Mouse (Mus musculus) midbrain, embryonic 11.5 days (tissue): Measurements from ENCODE around the gene Gimap4. TPM values are rescaled to one million over a fixed set of nuclear protein-coding genes. Genes with fewer than 3 reads are reported as not detected.

Experiments used
- ATAC-seq: fragments of 200-750 bp; cut with Nextera tagmentation; 2 replicates; pipeline ENCODE4 v1.8.0; 2017; ENCODE audit warnings: moderate TSS enrichment, moderate library complexity; ENCODE audit not compliant: low FRiP score
- DNase-seq: peaks from one replicate; pipeline ENCODE4 v3.0.0; 2015; ENCODE audit warnings: low spot score; ENCODE audit errors: missing footprints
- H3K27ac ChIP-seq: fragments of 300-500 bp; sonication (generic); 2 replicates; pipeline ENCODE4 v1.5.1; 2014; ENCODE audit warnings: low read depth, low read length
- H3K27me3 ChIP-seq: fragments of 300-500 bp; sonication (generic); 2 replicates; pipeline ENCODE4 v1.6.1; 2014; ENCODE audit warnings: mild to moderate bottlenecking, low read length, moderate library complexity, mixed read lengths; ENCODE audit not compliant: control insufficient read depth, insufficient read depth
- H3K36me3 ChIP-seq: fragments of 300-500 bp; sonication (generic); 2 replicates; pipeline ENCODE4 v1.6.1; 2014; ENCODE audit warnings: mild to moderate bottlenecking, low read length, moderate library complexity, mixed read lengths; ENCODE audit not compliant: control insufficient read depth, insufficient read depth
- H3K4me1 ChIP-seq: fragments of 300-500 bp; sonication (generic); 2 replicates; pipeline ENCODE4 v1.6.1; 2014; ENCODE audit warnings: low read length; ENCODE audit not compliant: control insufficient read depth, insufficient read depth
- H3K4me2 ChIP-seq: fragments of 300-500 bp; sonication (generic); 2 replicates; pipeline ENCODE4 v1.6.1; 2014; ENCODE audit warnings: mild to moderate bottlenecking, moderate library complexity
- H3K4me3 ChIP-seq: fragments of 300-500 bp; sonication (generic); 2 replicates; pipeline ENCODE4 v1.5.1; 2014; ENCODE audit warnings: low read depth, low read length
- H3K9ac ChIP-seq: fragments of 300-500 bp; sonication (generic); 2 replicates; pipeline ENCODE4 v1.6.1; 2014; ENCODE audit warnings: low read length
- H3K9me3 ChIP-seq: fragments of 300-500 bp; sonication (generic); 2 replicates; pipeline ENCODE4 v1.6.1; 2016; ENCODE audit warnings: low read length; ENCODE audit not compliant: control insufficient read depth
- WGBS: fragments of 180-500 bp; shearing (Covaris S2); extraction: QIAGEN DNeasy Blood & Tissue Kit; methylation state at CpG from one replicate; pipeline ENCODE4 v1.1.7; 2014; 5-methylcytosine and 5-hydroxymethylcytosine counted together
- polyA plus RNA-seq: library from polyadenylated mRNA; unstranded; fragments of >200 nt; fragmentation: Nextera tagmentation; extraction: Ambion mirVana; gene quantifications from 2 replicates; pipeline ENCODE4 v1.2.1, GENCODE M21; 2014

The Gimap4 gene
- polyA plus RNA-seq, 1 experiment from 2014 or later, result 4.8 TPM

GRCm38 (mm10) chr6:48669446-48669969, 14.8 kb upstream of the Gimap4 start:
- H3K27me3 ChIP-seq, result no peaks in the 10 kb centered on the region
- no peak for DNase-seq
- H3K9ac ChIP-seq, result no peak overlapping the region
- no peaks in the 10 kb centered on the region for H3K4me1 ChIP-seq
- H3K36me3 ChIP-seq, result no peaks in the 10 kb centered on the region
- WGBS, result 61% methylated on average over 2 of the region's 2 CpGs
- ATAC-seq, result no peak
- H3K4me3 ChIP-seq, result no peak overlapping the region
- no peak overlapping the region for H3K4me2 ChIP-seq
- no peak overlapping the region for H3K27ac ChIP-seq
- no peaks in the 10 kb centered on the region for H3K9me3 ChIP-seq

- H3K4me2 ChIP-seq, result no peak overlapping the region
- DNase-seq (no peak), ATAC-seq (no peak)
- no peaks in the 10 kb centered on the region for H3K36me3 ChIP-seq
- no peaks in the 10 kb centered on the region for H3K9me3 ChIP-seq
- no peak overlapping the region for H3K27ac ChIP-seq
- WGBS, result 91% methylated on average over 9 of the region's 9 CpGs
- H3K4me3 ChIP-seq, result no peak overlapping the region
- no peaks in the 10 kb centered on the region for H3K4me1 ChIP-seq
- H3K9ac ChIP-seq, result no peak overlapping the region
- no peaks in the 10 kb centered on the region for H3K27me3 ChIP-seq
Observed at GRCm38 (mm10) chr6:48674291-48675058, 9.9 kb upstream of the Gimap4 start.

DNA sequence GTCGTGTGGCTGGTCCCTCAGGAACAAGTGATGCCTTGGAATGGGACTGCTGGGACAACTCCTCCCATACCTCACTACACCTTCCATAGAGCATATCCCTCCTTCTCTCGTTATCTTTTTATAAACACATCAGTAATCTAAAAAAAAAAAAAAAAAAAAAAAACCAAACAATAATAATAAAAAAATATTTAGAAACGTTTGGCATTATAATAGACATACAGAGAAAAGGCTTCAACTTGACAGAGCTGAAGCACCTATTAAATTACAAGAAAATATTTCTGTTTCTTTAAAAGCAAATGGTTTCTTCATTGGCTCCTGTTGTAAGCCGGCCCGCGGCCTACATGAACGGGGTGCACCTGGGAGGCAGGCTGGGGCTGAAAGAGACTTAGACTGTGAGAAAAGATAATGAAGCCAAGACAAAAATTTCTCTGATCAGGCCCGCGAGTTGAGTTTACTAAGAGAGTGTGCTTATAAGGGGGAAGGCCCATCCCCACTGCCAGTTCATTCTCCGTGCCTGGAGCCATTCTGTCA, 8.9 kb upstream of the Gimap4 start:
- no peak overlapping the region for H3K9ac ChIP-seq
- no peaks in the 10 kb centered on the region for H3K27me3 ChIP-seq
- DNase-seq (no peak), ATAC-seq (no peak)
- WGBS, result 49% methylated on average over 10 of the region's 10 CpGs
- no peaks in the 10 kb centered on the region for H3K9me3 ChIP-seq
- no peak overlapping the region for H3K27ac ChIP-seq
- H3K4me1 ChIP-seq, result no peaks in the 10 kb centered on the region
- no peaks in the 10 kb centered on the region for H3K36me3 ChIP-seq
- no peak overlapping the region for H3K4me3 ChIP-seq
- no peak overlapping the region for H3K4me2 ChIP-seq

GRCm38 (mm10) chr6:48675931-48676859, 8.2 kb upstream of the Gimap4 start, which contains the start of gene Gimap9:
Gene Gimap9, plus strand, starts transcription at chr6:48676129.
- Histone ChIP-seq H3K4me3 (no peak within 1 kb of the TSS), H3K27me3 (no peaks in the 10 kb centered on the region), H3K27ac (no peak within 1 kb of the TSS), H3K36me3 (no peaks in the 10 kb centered on the region), H3K4me2 (peak within 1 kb of the TSS; percentile 13), H3K9me3 (no peaks in the 10 kb centered on the region), H3K9ac (peak within 1 kb of the TSS; percentile 20; the same call in 1 of the 2 replicates), H3K4me1 (no peaks in the 10 kb centered on the region)
- peak; percentile 86 for DNase-seq
- 21% methylated on average over 13 of the region's 13 CpGs for WGBS
- ATAC-seq, result no peak

GRCm38 (mm10) chr6:48676860-48677415, 7.4 kb upstream of the Gimap4 start:
- Histone ChIP-seq H3K9me3 (no peaks in the 10 kb centered on the region), H3K4me3 (no peak overlapping the region), H3K36me3 (no peaks in the 10 kb centered on the region), H3K4me2 (no peak overlapping the region), H3K9ac (no peak overlapping the region), H3K4me1 (no peaks in the 10 kb centered on the region), H3K27ac (no peak overlapping the region), H3K27me3 (no peaks in the 10 kb centered on the region)
- 83% methylated on average over 5 of the region's 5 CpGs for WGBS
- DNase-seq, result no peak
- ATAC-seq, result no peak

DNA sequence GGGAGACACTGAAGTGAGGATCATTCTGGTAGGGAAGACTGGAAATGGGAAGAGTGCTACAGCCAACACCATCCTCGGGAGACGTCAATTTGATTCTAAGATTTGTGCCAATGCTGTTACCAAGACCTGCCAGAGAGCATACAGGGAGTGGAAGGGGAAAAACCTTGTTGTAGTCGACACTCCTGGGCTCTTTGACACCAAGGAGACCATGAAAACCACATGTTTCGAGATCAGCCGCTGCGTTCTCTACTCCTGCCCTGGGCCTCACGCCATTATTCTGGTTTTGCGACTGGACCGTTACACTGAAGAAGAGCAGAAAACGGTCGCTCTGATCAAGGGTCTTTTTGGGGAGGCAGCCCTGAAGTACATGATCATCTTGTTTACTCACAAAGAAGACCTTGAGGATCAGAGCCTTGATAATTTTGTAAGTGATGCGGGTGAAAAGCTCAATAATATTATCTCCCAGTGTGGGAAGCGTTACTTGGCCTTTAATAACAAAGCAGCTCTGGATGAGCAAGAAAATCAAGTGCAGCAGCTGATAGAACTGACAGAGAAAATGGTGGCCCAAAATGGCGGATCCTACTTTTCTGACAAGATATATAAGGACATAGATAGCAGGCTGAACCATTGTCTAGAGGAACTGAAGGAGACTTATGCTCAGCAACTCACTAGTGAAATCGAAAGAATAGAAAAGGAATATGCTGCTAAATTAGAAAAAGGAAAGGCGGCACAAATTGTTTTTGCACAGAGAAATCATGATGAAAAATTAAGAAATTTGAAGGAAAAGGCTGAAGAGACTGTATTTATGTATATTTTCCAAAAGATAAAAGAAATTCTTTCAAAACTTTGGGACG, 6.6 kb upstream of the Gimap4 start:
- H3K27ac ChIP-seq, result no peak overlapping the region
- no peaks in the 10 kb centered on the region for H3K9me3 ChIP-seq
- no peak overlapping the region for H3K9ac ChIP-seq
- ATAC-seq (no peak), DNase-seq (no peak)
- WGBS, result 94% methylated on average over 17 of the region's 17 CpGs
- H3K4me2 ChIP-seq, result no peak overlapping the region
- H3K27me3 ChIP-seq, result no peaks in the 10 kb centered on the region
- no peak overlapping the region for H3K4me3 ChIP-seq
- H3K4me1 ChIP-seq, result no peaks in the 10 kb centered on the region
- no peaks in the 10 kb centered on the region for H3K36me3 ChIP-seq

DNA sequence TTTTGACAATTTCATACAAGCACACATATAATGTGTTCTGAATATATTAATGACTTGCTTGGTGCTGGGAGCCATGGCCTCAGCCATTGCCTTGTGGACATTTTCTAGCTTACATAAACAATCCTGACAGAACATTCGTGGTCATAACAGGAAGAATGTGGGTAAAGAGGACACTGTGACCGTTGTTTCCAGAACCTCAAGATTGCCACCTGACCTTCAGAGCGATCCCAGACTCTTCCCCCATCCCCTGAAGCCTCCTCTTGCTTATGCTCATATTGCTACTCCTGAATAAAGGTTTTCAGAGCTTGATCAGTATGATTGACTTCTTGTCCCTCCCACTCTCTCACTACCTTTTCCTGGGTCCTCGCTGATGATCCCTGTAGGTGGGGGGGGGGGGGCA, 6.0 kb upstream of the Gimap4 start:
- Histone ChIP-seq H3K36me3 (no peaks in the 10 kb centered on the region), H3K4me3 (no peak overlapping the region), H3K4me1 (no peaks in the 10 kb centered on the region), H3K9ac (no peak overlapping the region), H3K27me3 (no peaks in the 10 kb centered on the region), H3K27ac (no peak overlapping the region), H3K4me2 (no peak overlapping the region), H3K9me3 (no peaks in the 10 kb centered on the region)
- ATAC-seq, result no peak
- DNase-seq, result no peak
- WGBS, result 85% methylated on average over 4 of the region's 4 CpGs

- no peak overlapping the region for H3K4me3 ChIP-seq
- H3K4me1 ChIP-seq, result no peaks in the 10 kb centered on the region
- H3K9ac ChIP-seq, result no peak overlapping the region
- H3K36me3 ChIP-seq, result no peaks in the 10 kb centered on the region
- no peak for DNase-seq
- WGBS, result 84% methylated on average over 6 of the region's 6 CpGs
- H3K27me3 ChIP-seq, result no peaks in the 10 kb centered on the region
- ATAC-seq, result no peak
- no peak overlapping the region for H3K4me2 ChIP-seq
- no peak overlapping the region for H3K27ac ChIP-seq
- no peaks in the 10 kb centered on the region for H3K9me3 ChIP-seq
Observed at GRCm38 (mm10) chr6:48679701-48680100, 4.6 kb upstream of the Gimap4 start.
